Mouse (Mus musculus): Measurements from ENCODE around the gene Denr. TPM values are rescaled to one million over a fixed set of nuclear protein-coding genes. Genes with fewer than 3 reads are reported as not detected.
A peak's percentile ranks its signal among the peaks of the same experiment; 100 is the strongest.

Gene Denr
- 70.7 and 87.3 TPM in 2 replicates for polyA plus RNA-seq (2015; fragmentation: Nextera tagmentation; extraction: Ambion mirVana)

GRCm38 (mm10) chr5:123906976-123907630 lies at the start of gene Denr:
Gene Denr (plus strand): TSS chr5:123907175.
- Histone ChIP-seq H3K4me1 (ENCODE audit: insufficient read depth, low read depth, low read length) (peaks cover 7% of the 10 kb centered on the region; the same call in 1 of the 2 replicates), H3K4me3 (ENCODE audit: low read depth, low read length) (peak within 1 kb of the TSS; percentile 91), H3K27me3 (replicated peaks; ENCODE audit: insufficient read depth, low read length) (no peaks in the 10 kb centered on the region), H3K9ac (replicated peaks; ENCODE audit: low read depth) (peak within 1 kb of the TSS; percentile 98), H3K36me3 (ENCODE audit: insufficient read depth, low read length) (no peaks in the 10 kb centered on the region), H3K27ac (ENCODE audit: low read length) (peak within 1 kb of the TSS; percentile 74), H3K9me3 (ENCODE audit: low read length) (no peaks in the 10 kb centered on the region), H3K4me2 (replicated peaks; ENCODE audit: low read depth, low read length) (peak within 1 kb of the TSS; percentile 89)
- peak; percentile 97 for TF ChIP-seq CTCF (IDR thresholded peaks at IDR 0.05)
- TF ChIP-seq EP300 (IDR thresholded peaks at IDR 0.05), result peak; percentile 99
- DNase-seq (ENCODE audit: low spot score), result peak; percentile 98
- WGBS, result under 1% methylated on average over 47 of the region's 61 CpGs
- ATAC-seq, result peak; percentile 97

DNA sequence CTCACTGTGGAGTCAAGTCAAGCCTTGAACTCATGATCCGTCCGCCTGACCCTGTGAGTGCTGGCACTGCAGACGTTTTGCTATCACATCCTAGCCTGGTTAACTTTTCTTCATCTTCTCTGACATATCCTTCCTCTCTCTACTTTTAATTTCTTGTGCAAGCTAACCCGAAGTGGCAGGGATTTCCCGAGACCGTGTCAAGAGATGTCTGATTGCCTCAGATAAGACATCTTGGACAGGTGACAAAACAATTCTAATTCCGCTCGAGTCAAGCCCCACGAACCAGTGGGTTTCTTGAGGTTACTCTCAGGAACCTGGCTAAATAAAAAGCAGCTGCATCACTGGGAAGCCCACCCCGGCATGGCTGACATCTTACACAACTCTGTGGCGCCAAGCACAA lies 48.2 kb upstream of the Denr start:
- H3K4me3 ChIP-seq (ENCODE audit: low read depth, low read length), result no peak overlapping the region
- TF ChIP-seq EP300 (IDR thresholded peaks at IDR 0.05) (no peak), CTCF (IDR thresholded peaks at IDR 0.05) (no peak)
- H3K9ac ChIP-seq (replicated peaks; ENCODE audit: low read depth), result no peak overlapping the region
- H3K27me3 ChIP-seq (replicated peaks; ENCODE audit: insufficient read depth, low read length), result no peaks in the 10 kb centered on the region
- ATAC-seq, result no peak
- no peak for DNase-seq (ENCODE audit: low spot score)
- H3K36me3 ChIP-seq (ENCODE audit: insufficient read depth, low read length), result no peaks in the 10 kb centered on the region
- H3K27ac ChIP-seq (ENCODE audit: low read length), result no peak overlapping the region
- H3K4me1 ChIP-seq (ENCODE audit: insufficient read depth, low read depth, low read length), result no peaks in the 10 kb centered on the region
- no peaks in the 10 kb centered on the region for H3K9me3 ChIP-seq (ENCODE audit: low read length)
- WGBS, result 53% methylated on average over 11 of the region's 11 CpGs
- no peak overlapping the region for H3K4me2 ChIP-seq (replicated peaks; ENCODE audit: low read depth, low read length)

GRCm38 (mm10) chr5:123862374-123863350 lies 44.3 kb upstream of the Denr start:
- WGBS, result 56% methylated on average over 15 of the region's 15 CpGs
- Histone ChIP-seq H3K4me2 (replicated peaks; ENCODE audit: low read depth, low read length) (peak overlapping the region; percentile 25), H3K4me3 (ENCODE audit: low read depth, low read length) (no peak overlapping the region), H3K36me3 (ENCODE audit: insufficient read depth, low read length) (no peaks in the 10 kb centered on the region), H3K9me3 (ENCODE audit: low read length) (no peaks in the 10 kb centered on the region), H3K4me1 (ENCODE audit: insufficient read depth, low read depth, low read length) (no peaks in the 10 kb centered on the region), H3K27me3 (replicated peaks; ENCODE audit: insufficient read depth, low read length) (no peaks in the 10 kb centered on the region), H3K9ac (replicated peaks; ENCODE audit: low read depth) (no peak overlapping the region), H3K27ac (ENCODE audit: low read length) (no peak overlapping the region)
- DNase-seq (ENCODE audit: low spot score), result peak; percentile 60
- TF ChIP-seq CTCF (IDR thresholded peaks at IDR 0.05), result no peak
- no peak for TF ChIP-seq EP300 (IDR thresholded peaks at IDR 0.05)
- no peak; the same call in 1 of the 2 replicates for ATAC-seq

GRCm38 (mm10) chr5:123863934-123864333 lies 43.0 kb upstream of the Denr start:
- no peaks in the 10 kb centered on the region for H3K27me3 ChIP-seq (replicated peaks; ENCODE audit: insufficient read depth, low read length)
- DNase-seq (ENCODE audit: low spot score) (no peak), ATAC-seq (no peak)
- no peak overlapping the region for H3K27ac ChIP-seq (ENCODE audit: low read length)
- no peak overlapping the region for H3K4me2 ChIP-seq (replicated peaks; ENCODE audit: low read depth, low read length)
- TF ChIP-seq EP300 (IDR thresholded peaks at IDR 0.05) (no peak), CTCF (IDR thresholded peaks at IDR 0.05) (no peak)
- H3K4me1 ChIP-seq (ENCODE audit: insufficient read depth, low read depth, low read length), result no peaks in the 10 kb centered on the region
- H3K9me3 ChIP-seq (ENCODE audit: low read length), result no peaks in the 10 kb centered on the region
- H3K9ac ChIP-seq (replicated peaks; ENCODE audit: low read depth), result no peak overlapping the region
- H3K4me3 ChIP-seq (ENCODE audit: low read depth, low read length), result no peak overlapping the region
- 87% methylated on average over 14 of the region's 14 CpGs for WGBS
- no peaks in the 10 kb centered on the region for H3K36me3 ChIP-seq (ENCODE audit: insufficient read depth, low read length)

DNA sequence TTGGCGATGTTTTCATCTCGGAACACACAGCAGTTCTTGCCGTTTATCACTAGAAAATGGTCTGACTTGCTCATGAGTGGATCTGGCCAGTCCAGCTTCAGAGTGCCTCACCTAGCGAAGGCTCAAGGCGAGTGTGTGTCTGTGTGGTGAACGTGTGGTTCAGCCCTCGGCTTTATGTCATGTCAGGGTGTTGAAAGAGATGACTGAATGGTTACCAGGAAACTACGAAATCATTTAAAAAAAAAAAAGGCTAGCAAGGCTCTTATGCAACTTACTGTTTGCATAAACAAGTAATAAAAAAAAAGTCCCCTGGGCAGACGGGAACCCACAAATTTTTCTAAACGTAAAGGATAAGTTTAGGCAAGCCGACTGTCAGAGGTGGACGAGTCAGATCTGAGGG lies 41.6 kb upstream of the Denr start, which contains the start of gene Hcar2:
Gene Hcar2 (minus strand): TSS at position 135 of the 400 bp plus-strand sequence.
- no peaks in the 10 kb centered on the region for H3K27me3 ChIP-seq (replicated peaks; ENCODE audit: insufficient read depth, low read length)
- H3K4me3 ChIP-seq (ENCODE audit: low read depth, low read length), result no peak within 1 kb of the TSS
- DNase-seq (ENCODE audit: low spot score), result peak; percentile 70
- H3K9ac ChIP-seq (replicated peaks; ENCODE audit: low read depth), result no peak within 1 kb of the TSS
- H3K4me2 ChIP-seq (replicated peaks; ENCODE audit: low read depth, low read length), result no peak within 1 kb of the TSS
- no peaks in the 10 kb centered on the region for H3K4me1 ChIP-seq (ENCODE audit: insufficient read depth, low read depth, low read length)
- WGBS, result 57% methylated on average over 12 of the region's 12 CpGs
- no peaks in the 10 kb centered on the region for H3K36me3 ChIP-seq (ENCODE audit: insufficient read depth, low read length)
- H3K27ac ChIP-seq (ENCODE audit: low read length), result no peak within 1 kb of the TSS
- no peak for ATAC-seq
- H3K9me3 ChIP-seq (ENCODE audit: low read length), result no peaks in the 10 kb centered on the region
- TF ChIP-seq EP300 (IDR thresholded peaks at IDR 0.05), result no peak

- Histone ChIP-seq H3K4me3 (ENCODE audit: low read depth, low read length) (no peak overlapping the region), H3K27ac (ENCODE audit: low read length) (no peak overlapping the region), H3K36me3 (ENCODE audit: insufficient read depth, low read length) (no peaks in the 10 kb centered on the region), H3K9me3 (ENCODE audit: low read length) (no peaks in the 10 kb centered on the region), H3K27me3 (replicated peaks; ENCODE audit: insufficient read depth, low read length) (no peaks in the 10 kb centered on the region), H3K9ac (replicated peaks; ENCODE audit: low read depth) (no peak overlapping the region), H3K4me2 (replicated peaks; ENCODE audit: low read depth, low read length) (no peak overlapping the region), H3K4me1 (ENCODE audit: insufficient read depth, low read depth, low read length) (no peaks in the 10 kb centered on the region)
- no peak for DNase-seq (ENCODE audit: low spot score)
- ATAC-seq, result no peak
- 70% methylated on average over 4 of the region's 4 CpGs for WGBS
- TF ChIP-seq EP300 (IDR thresholded peaks at IDR 0.05) (no peak), CTCF (IDR thresholded peaks at IDR 0.05) (no peak)
Measured at GRCm38 (mm10) chr5:123866457-123866856, 40.5 kb upstream of the Denr start.
